Mouse (Mus musculus): ENCODE results near the gene Lrig3.
A peak's percentile ranks its signal among the peaks of the same experiment; 100 is the strongest.

Gene Lrig3

DNA sequence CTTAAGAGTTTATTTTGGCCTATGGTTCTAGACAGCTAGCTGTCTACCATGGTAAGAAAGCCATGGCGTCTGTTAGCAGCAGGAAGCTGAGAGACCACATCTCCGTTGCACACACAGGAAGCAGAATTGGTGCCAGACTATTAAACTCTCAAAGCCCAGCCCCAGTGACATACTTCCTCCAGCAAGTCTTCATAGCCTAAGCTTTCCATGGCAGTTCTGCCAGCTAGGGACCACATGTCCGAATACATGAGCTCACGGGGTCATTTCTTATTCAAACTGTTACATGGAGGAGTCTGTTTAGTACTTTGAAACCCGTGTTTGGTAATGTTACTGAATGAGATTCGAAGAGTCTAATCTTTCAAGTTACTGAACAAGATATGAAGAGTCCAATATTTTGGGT, 33.6 kb downstream of the Lrig3 start:
- DNase-seq (ENCODE audit: extremely low spot score, low read depth, low spot score) = no peak

GRCm38 (mm10) chr10:126000861-126001390, 35.0 kb downstream of the Lrig3 start:
- DNase-seq (ENCODE audit: extremely low spot score, low read depth, low spot score) = no peak

- DNase-seq (ENCODE audit: extremely low spot score, low read depth, low spot score) = no peak
Observed at GRCm38 (mm10) chr10:126002081-126002755, 36.2 kb downstream of the Lrig3 start.

- DNase-seq (ENCODE audit: extremely low spot score, low read depth, low spot score) = no peak
Observed at GRCm38 (mm10) chr10:126002818-126003506, 37.0 kb downstream of the Lrig3 start.

DNA sequence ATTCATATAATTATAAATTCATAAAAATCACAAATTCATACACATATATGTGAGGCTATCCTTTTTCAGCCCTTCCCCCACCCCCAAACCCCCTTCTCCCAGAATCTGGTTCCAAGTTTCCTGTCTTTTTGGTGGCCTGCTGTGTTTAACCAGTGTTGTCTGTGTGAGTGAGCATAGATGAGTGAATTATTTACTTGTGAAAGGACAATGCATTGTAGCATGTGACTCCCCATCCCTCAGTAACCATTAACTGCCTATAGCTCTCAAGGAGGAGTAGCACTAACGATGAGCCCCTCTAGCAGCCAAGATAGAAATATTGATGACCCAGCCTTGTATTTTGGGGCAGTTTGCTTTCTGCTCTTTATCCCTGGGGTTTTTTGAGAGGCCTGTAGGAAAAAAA, 37.9 kb downstream of the Lrig3 start:
- no peak for DNase-seq (ENCODE audit: extremely low spot score, low read depth, low spot score)

- no peak for DNase-seq (ENCODE audit: extremely low spot score, low read depth, low spot score)
Observed at GRCm38 (mm10) chr10:126013667-126014066, 47.7 kb downstream of the Lrig3 start.

- no peak for DNase-seq (ENCODE audit: extremely low spot score, low read depth, low spot score)
Observed at GRCm38 (mm10) chr10:126014673-126015072, 48.7 kb downstream of the Lrig3 start.

- no peak for DNase-seq (ENCODE audit: extremely low spot score, low read depth, low spot score)
Observed at GRCm38 (mm10) chr10:126015644-126016043, 49.7 kb downstream of the Lrig3 start.

DNA sequence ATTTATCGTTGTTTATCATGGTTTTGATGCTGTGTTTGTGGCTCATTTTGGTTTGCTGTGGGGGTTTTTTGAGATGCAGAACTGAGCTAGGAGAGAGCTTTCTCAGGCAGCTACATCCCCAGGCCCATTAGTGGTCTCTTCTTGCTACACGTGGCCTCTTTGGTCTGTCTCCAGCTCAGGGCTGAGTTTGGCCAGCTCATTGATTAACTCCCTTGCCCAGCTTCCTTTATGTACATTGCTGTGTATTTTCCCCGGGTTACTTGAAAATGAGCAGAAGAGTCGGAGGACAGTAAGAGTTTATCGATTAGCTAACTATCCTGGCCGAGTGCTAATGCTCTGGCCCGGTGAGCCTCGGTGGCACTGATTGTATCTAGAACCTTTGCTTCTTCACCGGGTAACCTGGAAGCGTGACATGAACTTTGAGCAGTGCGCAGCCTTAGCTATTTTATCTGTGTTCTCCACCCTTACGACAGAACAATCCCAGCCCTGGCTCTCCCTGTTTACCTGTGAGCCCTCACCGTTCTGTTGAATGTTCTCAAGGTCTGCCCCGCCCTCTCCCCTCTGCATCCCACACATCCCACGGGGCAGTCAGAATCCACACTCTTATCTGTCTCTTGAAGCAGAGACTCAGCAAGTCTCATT, 53.5 kb downstream of the Lrig3 start:
- DNase-seq (ENCODE audit: extremely low spot score, low read depth, low spot score) = no peak

- peak; percentile 54 for DNase-seq (ENCODE audit: extremely low spot score, low read depth, low spot score)
Observed at GRCm38 (mm10) chr10:126028574-126029440, 62.8 kb downstream of the Lrig3 start.

GRCm38 (mm10) chr10:126029441-126030114, 63.6 kb downstream of the Lrig3 start:
- DNase-seq (ENCODE audit: extremely low spot score, low read depth, low spot score) = no peak

- DNase-seq (ENCODE audit: extremely low spot score, low read depth, low spot score) = peak; percentile 10
Observed at GRCm38 (mm10) chr10:126056881-126057280, 90.9 kb downstream of the Lrig3 start.

GRCm38 (mm10) chr10:126062812-126063211, 96.8 kb downstream of the Lrig3 start:
- DNase-seq (ENCODE audit: extremely low spot score, low read depth, low spot score) = no peak

Data from hindlimb bud, embryonic 11.5 days (tissue).